Comparison of ENCODE assay signal across 26 mouse cellular contexts in genomic region chr11:71698836-71699235, GRCm38 (mm10). TPM values are rescaled to one million over a fixed set of nuclear protein-coding genes. Genes with fewer than 3 reads are reported as not detected.
"Had no signal": no experiment of that assay in that cellular context is flagged by ENCODE, and none has a peak within 500 bp of the region (broad histone marks: within the 10 kb centered on the region; RNA-seq: fewer than 3 reads in every experiment).

No protein-coding gene starts in this region.

- H3K4me2 ChIP-seq: heart, embryonic 12.5 days; hindbrain, embryonic 12.5 days; hindbrain, embryonic 14.5 days; intestine, embryonic 15.5 days; limb, embryonic 13.5 days; limb, embryonic 15.5 days; liver, embryonic 12.5 days had no signal

- H3K4me3 ChIP-seq: gastrocnemius, adult 2 months; heart, embryonic 10.5 days; heart, embryonic 12.5 days; hindbrain, embryonic 10.5 days; hindbrain, embryonic 12.5 days; intestine, embryonic 15.5 days; limb, embryonic 13.5 days; limb, embryonic 15.5 days; liver, embryonic 12.5 days had no signal

- H3K27me3 ChIP-seq: heart, embryonic 12.5 days; hindbrain, embryonic 12.5 days; intestine, embryonic 15.5 days; limb, embryonic 13.5 days; limb, embryonic 15.5 days; liver, embryonic 12.5 days had no signal

- ATAC-seq: hindbrain, embryonic 16.5 days; inflammation-experienced regulatory T-cells, adult 6 months; intestine, embryonic 15.5 days; intestine, postnatal 0 days; liver, embryonic 12.5 days had no signal

- H3K9me3 ChIP-seq: heart, embryonic 10.5 days; heart, embryonic 12.5 days; hindbrain, embryonic 10.5 days; hindbrain, embryonic 12.5 days; intestine, embryonic 15.5 days; limb, embryonic 13.5 days; limb, embryonic 15.5 days; liver, embryonic 12.5 days had no signal

- H3K27ac ChIP-seq: gastrocnemius, adult 2 months; heart, embryonic 10.5 days; hindbrain, embryonic 10.5 days; hindbrain, embryonic 12.5 days; hindbrain, embryonic 14.5 days; intestine, embryonic 15.5 days; limb, embryonic 13.5 days; limb, embryonic 15.5 days; liver, embryonic 12.5 days; liver, embryonic 14.5 days had no signal

- H3K9ac ChIP-seq: heart, embryonic 12.5 days; hindbrain, embryonic 12.5 days; hindbrain, embryonic 14.5 days; intestine, embryonic 15.5 days; limb, embryonic 13.5 days; limb, embryonic 15.5 days; liver, embryonic 12.5 days; liver, embryonic 14.5 days had no signal

- H3K4me1 ChIP-seq: hindbrain, embryonic 10.5 days; hindbrain, embryonic 12.5 days; intestine, embryonic 15.5 days; limb, embryonic 13.5 days; limb, embryonic 15.5 days; liver, embryonic 12.5 days had no signal

- DNase-seq: gastrocnemius, adult 2 months; gastrocnemius, postnatal 10 days; gastrocnemius, postnatal 25 days; heart, postnatal 10 days; heart, postnatal 4 days; kidney, adult 18-20 months; kidney, adult 8-10 months; kidney, postnatal 14 days; kidney, postnatal 36 days; layer of hippocampus, adult 9-11 months; layer of hippocampus, postnatal 36 days; left cerebral cortex, postnatal 4 days had no signal

- H3K36me3 ChIP-seq: heart, embryonic 10.5 days; heart, embryonic 12.5 days; hindbrain, embryonic 10.5 days; hindbrain, embryonic 12.5 days; intestine, embryonic 15.5 days; limb, embryonic 13.5 days; limb, embryonic 15.5 days; liver, embryonic 12.5 days had no signal

RNA-seq across cellular contexts. Expression of gene Wscd1, which starts 50.9 kb away (rescaled TPM):
- total RNA-seq: granulocyte monocyte progenitor cell, adult 5-6 weeks had no signal
- polyA plus RNA-seq: inflammation-experienced regulatory T-cells, adult 6 months had no signal
